Mouse (Mus musculus): ENCODE results near the gene Pax7. TPM values are rescaled to one million over a fixed set of nuclear protein-coding genes. Genes with fewer than 3 reads are reported as not detected.

Pax7 gene
- polyA plus RNA-seq, 1 experiment from 2014 or later = not detected

GRCm38 (mm10) chr4:139850547-139851170 is 17.3 kb upstream of the Pax7 start:
- no peak overlapping the region for H3K9ac ChIP-seq
- peaks cover 89% of the 10 kb centered on the region for H3K27me3 ChIP-seq
- no peak overlapping the region for H3K4me2 ChIP-seq
- ATAC-seq (ENCODE audit: low read depth) (no peak), DNase-seq (no peak)
- H3K36me3 ChIP-seq = no peaks in the 10 kb centered on the region
- H3K4me1 ChIP-seq (replicated peaks) = no peaks in the 10 kb centered on the region
- H3K4me3 ChIP-seq (replicated peaks) = no peak overlapping the region
- no peak overlapping the region for H3K27ac ChIP-seq
- 4% methylated on average over 7 of the region's 8 CpGs for WGBS (ENCODE audit: insufficient replicate concordance)
- H3K9me3 ChIP-seq (replicated peaks) = no peaks in the 10 kb centered on the region

GRCm38 (mm10) chr4:139843456-139843855 is 10.1 kb upstream of the Pax7 start:
- H3K4me1 ChIP-seq (replicated peaks) = no peaks in the 10 kb centered on the region
- no peaks in the 10 kb centered on the region for H3K36me3 ChIP-seq
- 13% methylated on average over 7 of the region's 7 CpGs for WGBS (ENCODE audit: insufficient replicate concordance)
- H3K27me3 ChIP-seq = peaks cover 75% of the 10 kb centered on the region
- no peaks in the 10 kb centered on the region for H3K9me3 ChIP-seq (replicated peaks)
- no peak overlapping the region for H3K4me2 ChIP-seq
- DNase-seq = no peak
- no peak for ATAC-seq (ENCODE audit: low read depth)
- no peak overlapping the region for H3K9ac ChIP-seq
- no peak overlapping the region for H3K4me3 ChIP-seq (replicated peaks)
- no peak overlapping the region for H3K27ac ChIP-seq

- ATAC-seq (ENCODE audit: low read depth) = no peak
Observed at GRCm38 (mm10) chr4:139842919-139843318, 9.6 kb upstream of the Pax7 start.

GRCm38 (mm10) chr4:139840939-139841500 is 7.7 kb upstream of the Pax7 start:
- H3K27me3 ChIP-seq = peaks cover 85% of the 10 kb centered on the region

More at GRCm38 (mm10) chr4:139842919-139843318, 9.6 kb upstream of the Pax7 start:
- Histone ChIP-seq H3K4me3 (replicated peaks) (no peak overlapping the region), H3K9ac (no peak overlapping the region), H3K4me2 (no peak overlapping the region), H3K27ac (no peak overlapping the region), H3K9me3 (replicated peaks) (no peaks in the 10 kb centered on the region), H3K27me3 (peaks cover 76% of the 10 kb centered on the region), H3K4me1 (replicated peaks) (no peaks in the 10 kb centered on the region), H3K36me3 (no peaks in the 10 kb centered on the region)
- WGBS (ENCODE audit: insufficient replicate concordance) = 51% methylated on average over 7 of the region's 7 CpGs
- no peak for DNase-seq

GRCm38 (mm10) chr4:139840442-139840841 is 7.1 kb upstream of the Pax7 start:
- H3K4me3 ChIP-seq (replicated peaks) = no peak overlapping the region
- DNase-seq = no peak
- H3K9ac ChIP-seq = no peak overlapping the region
- WGBS (ENCODE audit: insufficient replicate concordance) = 53% methylated on average over 4 of the region's 4 CpGs
- H3K27me3 ChIP-seq = peaks cover 86% of the 10 kb centered on the region
- ATAC-seq (ENCODE audit: low read depth) = no peak
- H3K9me3 ChIP-seq (replicated peaks) = no peaks in the 10 kb centered on the region
- H3K27ac ChIP-seq = no peak overlapping the region
- no peaks in the 10 kb centered on the region for H3K4me1 ChIP-seq (replicated peaks)
- no peaks in the 10 kb centered on the region for H3K36me3 ChIP-seq
- H3K4me2 ChIP-seq = no peak overlapping the region

More at GRCm38 (mm10) chr4:139840939-139841500, 7.7 kb upstream of the Pax7 start:
- DNase-seq = no peak
- H3K27ac ChIP-seq = no peak overlapping the region
- no peak overlapping the region for H3K9ac ChIP-seq
- 48% methylated on average over 9 of the region's 9 CpGs for WGBS (ENCODE audit: insufficient replicate concordance)
- H3K4me3 ChIP-seq (replicated peaks) = no peak overlapping the region
- H3K9me3 ChIP-seq (replicated peaks) = no peaks in the 10 kb centered on the region
- no peak overlapping the region for H3K4me2 ChIP-seq
- H3K4me1 ChIP-seq (replicated peaks) = no peaks in the 10 kb centered on the region
- no peak for ATAC-seq (ENCODE audit: low read depth)
- no peaks in the 10 kb centered on the region for H3K36me3 ChIP-seq

- ATAC-seq (ENCODE audit: low read depth) (no peak), DNase-seq (no peak)
- no peaks in the 10 kb centered on the region for H3K4me1 ChIP-seq (replicated peaks)
- no peaks in the 10 kb centered on the region for H3K36me3 ChIP-seq
- no peak overlapping the region for H3K4me2 ChIP-seq
- H3K27me3 ChIP-seq = peaks cover 100% of the 10 kb centered on the region
- 5% methylated on average over 5 of the region's 5 CpGs for WGBS (ENCODE audit: insufficient replicate concordance)
- no peak overlapping the region for H3K9ac ChIP-seq
- no peak overlapping the region for H3K27ac ChIP-seq
- H3K9me3 ChIP-seq (replicated peaks) = no peaks in the 10 kb centered on the region
- no peak overlapping the region for H3K4me3 ChIP-seq (replicated peaks)
Observed at GRCm38 (mm10) chr4:139836681-139837080, 3.4 kb upstream of the Pax7 start.

GRCm38 (mm10) chr4:139836196-139836595 is 2.9 kb upstream of the Pax7 start:
- H3K4me3 ChIP-seq (replicated peaks) = no peak overlapping the region
- H3K27me3 ChIP-seq = peaks cover 100% of the 10 kb centered on the region
- H3K4me2 ChIP-seq = no peak overlapping the region
- H3K4me1 ChIP-seq (replicated peaks) = no peaks in the 10 kb centered on the region
- no peaks in the 10 kb centered on the region for H3K36me3 ChIP-seq
- no peaks in the 10 kb centered on the region for H3K9me3 ChIP-seq (replicated peaks)
- ATAC-seq (ENCODE audit: low read depth) = no peak
- 3% methylated on average over 8 of the region's 8 CpGs for WGBS (ENCODE audit: insufficient replicate concordance)
- no peak overlapping the region for H3K9ac ChIP-seq
- no peak for DNase-seq
- H3K27ac ChIP-seq = no peak overlapping the region

GRCm38 (mm10) chr4:139833817-139834401 is 581 bp upstream of the Pax7 start:
- Histone ChIP-seq H3K27ac (no peak overlapping the region), H3K4me2 (no peak overlapping the region), H3K4me3 (replicated peaks) (no peak overlapping the region), H3K36me3 (no peaks in the 10 kb centered on the region), H3K27me3 (peaks cover 100% of the 10 kb centered on the region), H3K9ac (no peak overlapping the region), H3K9me3 (replicated peaks) (no peaks in the 10 kb centered on the region), H3K4me1 (replicated peaks) (no peaks in the 10 kb centered on the region)
- DNase-seq (no peak), ATAC-seq (ENCODE audit: low read depth) (no peak)
- 4% methylated on average over 17 of the region's 17 CpGs for WGBS (ENCODE audit: insufficient replicate concordance)

GRCm38 (mm10) chr4:139832281-139833035 is 870 bp downstream of the Pax7 start:
- H3K27ac ChIP-seq = no peak overlapping the region
- DNase-seq = no peak
- no peaks in the 10 kb centered on the region for H3K36me3 ChIP-seq
- H3K27me3 ChIP-seq = peaks cover 100% of the 10 kb centered on the region
- WGBS (ENCODE audit: insufficient replicate concordance) = 2% methylated on average over 55 of the region's 55 CpGs
- no peak overlapping the region for H3K4me3 ChIP-seq (replicated peaks)
- H3K9ac ChIP-seq = no peak overlapping the region
- no peaks in the 10 kb centered on the region for H3K4me1 ChIP-seq (replicated peaks)
- H3K4me2 ChIP-seq = no peak overlapping the region
- ATAC-seq (ENCODE audit: low read depth) = no peak
- H3K9me3 ChIP-seq (replicated peaks) = no peaks in the 10 kb centered on the region

GRCm38 (mm10) chr4:139831501-139832230 is 1.7 kb downstream of the Pax7 start:
- 2% methylated on average over 57 of the region's 57 CpGs for WGBS (ENCODE audit: insufficient replicate concordance)
- no peak for DNase-seq

More at GRCm38 (mm10) chr4:139831501-139832230, 1.7 kb downstream of the Pax7 start:
- Histone ChIP-seq H3K27me3 (peaks cover 100% of the 10 kb centered on the region), H3K9ac (no peak overlapping the region), H3K36me3 (no peaks in the 10 kb centered on the region), H3K4me2 (no peak overlapping the region), H3K27ac (no peak overlapping the region), H3K9me3 (replicated peaks) (no peaks in the 10 kb centered on the region), H3K4me1 (replicated peaks) (no peaks in the 10 kb centered on the region), H3K4me3 (replicated peaks) (no peak overlapping the region)
- no peak for ATAC-seq (ENCODE audit: low read depth)
